Mouse (Mus musculus) CD8-positive naive resting alpha-beta T cell, adult 57 days (primary cell): ENCODE measurements around the gene Vps41. TPM values are rescaled to one million over a fixed set of nuclear protein-coding genes. Genes with fewer than 3 reads are reported as not detected.

Experiments used
- total RNA-seq: library from RNA; stranded (reverse); gene quantifications from one replicate; pipeline ENCODE4 v1.2.4, GENCODE M21; 2023

The Vps41 gene
- total RNA-seq: 51.5 TPM

GRCm38 (mm10) chr13:18717185-18717584 is at the start of gene Vps41:
Vps41 (plus strand) TSS chr13:18717286.

Other genes with a start within 250 kb of the Vps41 start
- not detected for gene Amph, start 230.9 kb downstream of the Vps41 start, total RNA-seq